Comparison of ENCODE assay signal across 9 mouse cellular contexts in genomic region chr4:149820569-149820968, GRCm38 (mm10). TPM values are rescaled to one million over a fixed set of nuclear protein-coding genes. Genes with fewer than 3 reads are reported as not detected.
A peak's percentile ranks its signal among the peaks of the same experiment; 100 is the strongest.
DNase-seq lines count a peak whose midpoint lies in the region; ATAC-seq and TF ChIP-seq lines count a peak whose summit lies in the region.
"Had no signal": no experiment of that assay in that cellular context is flagged by ENCODE, and none has a peak within 500 bp of the region (broad histone marks: within the 10 kb centered on the region; RNA-seq: fewer than 3 reads in every experiment).

No protein-coding gene starts in this region.

- TF ChIP-seq CTCF in cerebellum, adult 2 months (IDR thresholded peaks at IDR 0.05; ENCODE audit: borderline replicate concordance, insufficient read depth, low read depth, low read length), result no peak

- no peak overlapping the region for H3K4me3 ChIP-seq in macrophage (ENCODE audit: inconsistent target)
- no peak overlapping the region for H3K4me3 ChIP-seq in cerebellum, adult 2 months (replicated peaks; ENCODE audit: insufficient read depth, low read depth, low read length)
- no peak overlapping the region for H3K4me3 ChIP-seq in hindbrain, embryonic 14.5 days (replicated peaks; ENCODE audit: low read length)

- no peak overlapping the region for H3K4me2 ChIP-seq in hindbrain, embryonic 14.5 days (replicated peaks)

- DNase-seq in adrenal gland, adult 18-20 months (ENCODE audit: low spot score in 2 of 2), result peak; percentile 66
- DNase-seq in gastrocnemius, postnatal 25 days, result peak; percentile 93
- peak; percentile 55 to 61 for DNase-seq in kidney, adult 8-10 months
- no peak for DNase-seq in right cerebral cortex, adult 18-20 months
- DNase-seq in cerebellum, adult 11 months, result no peak
- DNase-seq in cerebellum, adult 2 months, result no peak
- no peak for DNase-seq in hindbrain, embryonic 14.5 days (ENCODE audit: low spot score)

- H3K36me3 ChIP-seq in macrophage (ENCODE audit: inconsistent target), result no peaks in the 10 kb centered on the region
- H3K36me3 ChIP-seq in hindbrain, embryonic 14.5 days (replicated peaks; ENCODE audit: control insufficient read depth, insufficient read depth), result no peaks in the 10 kb centered on the region

- H3K4me1 ChIP-seq in cerebellum, adult 2 months (ENCODE audit: control insufficient read depth, insufficient read depth, low read length), result no peaks in the 10 kb centered on the region
- H3K4me1 ChIP-seq in hindbrain, embryonic 14.5 days (replicated peaks; ENCODE audit: control insufficient read depth, insufficient read depth, low read length), result no peaks in the 10 kb centered on the region

- peak overlapping the region; percentile 24; the same call in 1 of the 2 replicates for H3K27ac ChIP-seq in macrophage
- H3K27ac ChIP-seq in cerebellum, adult 2 months (ENCODE audit: insufficient read depth, low read length), result no peak overlapping the region
- H3K27ac ChIP-seq in hindbrain, embryonic 14.5 days, result no peak overlapping the region
- H3K27ac ChIP-seq: liver, embryonic 14.5 days had no signal

- no peaks in the 10 kb centered on the region for H3K9me3 ChIP-seq in hindbrain, embryonic 14.5 days (ENCODE audit: control insufficient read depth, low read length)

- no peak overlapping the region for H3K9ac ChIP-seq in hindbrain, embryonic 14.5 days
- H3K9ac ChIP-seq: liver, embryonic 14.5 days had no signal

- ATAC-seq in hindbrain, embryonic 14.5 days (ENCODE audit: low FRiP score), result no peak

- no peaks in the 10 kb centered on the region for H3K27me3 ChIP-seq in cerebellum, adult 2 months (ENCODE audit: control insufficient read depth, insufficient read depth, low read length)
- H3K27me3 ChIP-seq in hindbrain, embryonic 14.5 days (ENCODE audit: control insufficient read depth, insufficient read depth, low read length), result no peaks in the 10 kb centered on the region

- 65% methylated on average over 6 of the region's 6 CpGs for WGBS in macrophage (ENCODE audit: missing documents)
- WGBS in cerebellum, adult 2 months, result 55% methylated on average over 6 of the region's 6 CpGs
- 56% methylated on average over 6 of the region's 6 CpGs for WGBS in hindbrain, embryonic 14.5 days

- no peaks in the 10 kb centered on the region for H3K79me2 ChIP-seq in macrophage (ENCODE audit: inconsistent target)

- no peak for TF ChIP-seq POLR2A in cerebellum, adult 2 months (IDR thresholded peaks at IDR 0.05; ENCODE audit: borderline replicate concordance, insufficient read depth, low read length)

RNA-seq across cellular contexts. Expression of gene Slc25a33, which starts 46.5 kb away (rescaled TPM):
- total RNA-seq in adrenal gland, adult 18-20 months (2021), result 10 to 100 TPM; 16.3 to 24.3 TPM
- 10 to 100 TPM; 10.4 TPM for total RNA-seq in gastrocnemius, postnatal 25 days (2021)
- 10 to 100 TPM in 1 of 26 experiments, 1 to 10 TPM in 23, under 1 TPM in 2; 0.46 to 25.3 (median 2.5) TPM for total RNA-seq in macrophage (2018; cell fraction: chromatin; rRNA removed)
- 1 to 10 TPM; 3.2 to 8.9 (median 4.8) TPM for total RNA-seq in macrophage (2018; cell fraction: cytosol; rRNA removed)
- 10 to 100 TPM in 4 of 26 experiments, 1 to 10 TPM in 22; 1.1 to 15.7 (median 5.1) TPM for total RNA-seq in macrophage (2018; cell fraction: nucleus; rRNA removed)
- polyA plus RNA-seq in macrophage (2018), result 1.5 to 5.8 TPM (median 4.0 TPM) in 3 replicates
- polyA plus RNA-seq in cerebellum, adult 2 months (2012; rRNA removed), result 73.4 and 77.0 TPM in 2 replicates
- polyA plus RNA-seq in hindbrain, embryonic 14.5 days (2014; fragmentation: Nextera tagmentation; extraction: Ambion mirVana), result 38.2 and 40.2 TPM in 2 replicates

Comparison
In these comparisons a context has a peak if more than half of its experiments do, and no peak if none do; other contexts are left out.
1. DNase-seq: peak in adrenal gland, adult 18-20 months (2 of 2), gastrocnemius, postnatal 25 days (single experiment) and kidney, adult 8-10 months (2 of 2); none in right cerebral cortex, adult 18-20 months (single experiment), cerebellum, adult 11 months (single experiment), cerebellum, adult 2 months (0 of 2) and hindbrain, embryonic 14.5 days (single experiment).